Mouse (Mus musculus): ENCODE measurements at regions not wholly inside any gene's neighbourhood (a gene's known extent, or its start where the extent isn't known, plus 50 kb on each side); places are given as distances from the start of the nearest gene placed in this dataset.

- DNase-seq (ENCODE audit: low spot score in 2 of 2) = no peak
Measured at GRCm38 (mm10) chr17:84888525-84888924, 68.0 kb upstream of the Ppm1b start.

GRCm38 (mm10) chr17:84890871-84891599 lies 65.5 kb upstream of the Ppm1b start:
- no peak for DNase-seq (ENCODE audit: low spot score in 2 of 2)

DNA sequence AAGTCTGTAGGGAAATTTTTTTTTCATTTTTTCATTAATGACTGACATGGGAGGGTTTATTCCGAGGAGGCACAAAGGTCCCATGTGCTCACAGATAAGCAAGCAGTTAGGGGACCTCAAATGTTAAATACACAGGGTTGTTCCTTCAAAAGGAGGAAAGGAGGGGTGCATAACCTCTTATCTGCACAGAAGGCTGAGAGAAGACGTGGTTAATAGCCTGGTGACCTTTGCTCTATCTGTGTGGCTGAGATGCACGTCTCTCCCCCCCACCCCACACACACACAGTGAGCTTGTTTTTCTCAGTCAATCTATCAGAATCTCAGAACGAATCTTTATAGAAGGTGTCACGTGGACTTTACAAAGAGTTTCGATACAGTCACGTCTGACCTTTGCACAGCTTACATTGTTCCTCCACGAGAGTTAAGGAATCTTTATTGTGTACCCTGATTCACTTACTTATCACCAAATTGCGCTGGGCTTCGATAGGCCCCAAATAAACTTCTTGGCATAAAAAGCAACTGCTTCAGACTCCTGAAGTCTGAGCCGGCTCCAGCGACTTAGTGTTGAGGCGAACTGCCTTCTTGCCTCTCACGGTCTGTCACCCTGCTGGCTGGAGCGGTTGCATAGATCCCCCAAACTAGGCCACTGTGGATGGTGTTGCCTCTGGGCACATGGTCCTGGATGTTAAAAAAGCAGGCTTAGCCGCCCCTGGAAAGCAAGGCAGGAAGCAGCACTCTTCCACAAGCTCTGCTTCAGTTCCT lies 63.1 kb upstream of the Ppm1b start:
- DNase-seq (ENCODE audit: low spot score in 2 of 2) = no peak

DNA sequence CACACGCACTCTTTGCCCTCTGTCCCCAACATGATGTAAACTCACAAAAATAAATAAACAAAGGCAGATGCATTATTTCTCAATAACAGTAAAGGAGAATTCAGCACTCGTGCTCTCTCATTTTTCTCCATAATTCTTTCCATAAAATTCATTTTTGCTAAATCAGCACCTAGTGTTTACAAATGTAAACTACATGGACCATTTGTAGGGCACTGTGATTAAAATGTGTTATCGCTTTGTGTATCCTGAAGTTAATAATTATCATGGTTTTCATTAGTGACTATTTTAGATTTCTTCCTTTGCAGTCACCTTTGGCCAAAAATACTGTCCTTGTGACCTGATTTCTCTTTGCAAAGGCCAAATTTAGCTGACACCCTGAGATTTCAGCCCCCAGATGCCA lies 61.0 kb upstream of the Ppm1b start:
- DNase-seq (ENCODE audit: low spot score in 2 of 2) = no peak

- no peak for DNase-seq (ENCODE audit: low spot score in 2 of 2)
Measured at GRCm38 (mm10) chr17:84896572-84896971, 60.0 kb upstream of the Ppm1b start.

- DNase-seq (ENCODE audit: low spot score in 2 of 2) = no peak
Measured at GRCm38 (mm10) chr17:84898407-84898806, 58.1 kb upstream of the Ppm1b start.

- no peak for DNase-seq (ENCODE audit: low spot score in 2 of 2)
Measured at GRCm38 (mm10) chr17:84903625-84904337, 52.8 kb upstream of the Ppm1b start.

All from spleen, postnatal 14 days (tissue).